7 mouse cellular contexts compared by ENCODE assay signal in genomic region chr19:4175368-4175947, GRCm38 (mm10). TPM values are rescaled to one million over a fixed set of nuclear protein-coding genes. Genes with fewer than 3 reads are reported as not detected.
DNase-seq lines count a peak whose midpoint lies in the region; ATAC-seq and TF ChIP-seq lines count a peak whose summit lies in the region.

TSS of gene Carns1 (minus strand) at chr19:4175479.

- no peaks in the 10 kb centered on the region for H3K36me3 ChIP-seq in heart, postnatal 0 days (replicated peaks; ENCODE audit: control insufficient read depth, insufficient read depth, low read length)
- H3K36me3 ChIP-seq in liver, embryonic 15.5 days (replicated peaks) = no peaks in the 10 kb centered on the region

- peak; percentile 51 for DNase-seq in ovary, postnatal 36 days (ENCODE audit: low spot score)
- DNase-seq in ovary, postnatal 10 days (ENCODE audit: low spot score) = no peak
- peak; percentile 70 for DNase-seq in heart, postnatal 0 days (ENCODE audit: low spot score)
- peak; percentile 80 for DNase-seq in skeletal muscle tissue, adult 2 months (ENCODE audit: low read depth, low spot score)
- DNase-seq in urinary bladder, adult 18-20 months (ENCODE audit: low spot score in 2 of 2) = no peak

- no peaks in the 10 kb centered on the region for H3K9me3 ChIP-seq in heart, postnatal 0 days (replicated peaks; ENCODE audit: control insufficient read depth, low read length)
- no peaks in the 10 kb centered on the region for H3K9me3 ChIP-seq in liver, embryonic 15.5 days (replicated peaks)

- no peaks in the 10 kb centered on the region for H3K27me3 ChIP-seq in heart, postnatal 0 days (ENCODE audit: control insufficient read depth, insufficient read depth, low read length)
- H3K27me3 ChIP-seq in liver, embryonic 15.5 days = peaks cover 18% of the 10 kb centered on the region

- H3K4me2 ChIP-seq in heart, postnatal 0 days (ENCODE audit: low read depth, low read length) = peak within 1 kb of the TSS; percentile 57
- H3K4me2 ChIP-seq in liver, embryonic 15.5 days = peak within 1 kb of the TSS; percentile 27; the same call in 1 of the 2 replicates

- no peak for TF ChIP-seq CTCF in embryonic fibroblast, embryonic 13.5 days (IDR thresholded peaks at IDR 0.05; ENCODE audit: borderline replicate concordance, insufficient read depth, low read length)
- no peak for TF ChIP-seq CTCF in heart, postnatal 0 days (IDR thresholded peaks at IDR 0.05; ENCODE audit: low read depth)

- peaks cover 6% of the 10 kb centered on the region; the same call in 1 of the 2 replicates for H3K4me1 ChIP-seq in embryonic fibroblast, embryonic 13.5 days (ENCODE audit: control insufficient read depth, insufficient read depth, low read length)
- H3K4me1 ChIP-seq in heart, postnatal 0 days (ENCODE audit: control insufficient read depth, insufficient read depth) = peaks cover 40% of the 10 kb centered on the region
- peaks cover 30% of the 10 kb centered on the region for H3K4me1 ChIP-seq in liver, embryonic 15.5 days (replicated peaks)

- H3K27ac ChIP-seq in embryonic fibroblast, embryonic 13.5 days (ENCODE audit: insufficient read depth, low read length) = no peak within 1 kb of the TSS
- peak within 1 kb of the TSS; percentile 86 for H3K27ac ChIP-seq in heart, postnatal 0 days (ENCODE audit: low read depth)
- H3K27ac ChIP-seq in liver, embryonic 15.5 days (replicated peaks) = no peak within 1 kb of the TSS

- no peak for TF ChIP-seq EP300 in heart, postnatal 0 days (IDR thresholded peaks at IDR 0.05; ENCODE audit: low read depth)

- no peak within 1 kb of the TSS for H3K4me3 ChIP-seq in embryonic fibroblast, embryonic 13.5 days (ENCODE audit: insufficient read depth, low read length)
- peak within 1 kb of the TSS; percentile 33 for H3K4me3 ChIP-seq in heart, postnatal 0 days (ENCODE audit: low read depth, low read length)
- H3K4me3 ChIP-seq in liver, embryonic 15.5 days (replicated peaks) = no peak within 1 kb of the TSS

- TF ChIP-seq POLR2A in embryonic fibroblast, embryonic 13.5 days (IDR thresholded peaks at IDR 0.05; ENCODE audit: low read depth, low read length) = peak; percentile 66

- 6% methylated on average over 11 of the region's 11 CpGs for WGBS in heart, postnatal 0 days
- WGBS in liver, embryonic 15.5 days (ENCODE audit: insufficient replicate concordance) = 19% methylated on average over 11 of the region's 11 CpGs

- ATAC-seq in heart, postnatal 0 days (ENCODE audit: insufficient read depth, low read depth) = peak; percentile 67
- no peak for ATAC-seq in liver, embryonic 15.5 days (ENCODE audit: insufficient read depth)

- H3K9ac ChIP-seq in heart, postnatal 0 days (replicated peaks; ENCODE audit: low read depth, low read length) = peak within 1 kb of the TSS; percentile 51
- no peak within 1 kb of the TSS for H3K9ac ChIP-seq in liver, embryonic 15.5 days

RNA-seq across cellular contexts. Expression of gene Carns1, which starts in this region (rescaled TPM):
- 3.3 and 4.4 TPM in 2 replicates for polyA plus RNA-seq in embryonic fibroblast, embryonic 13.5 days (2011; ENCODE audit: insufficient read length, low read depth, missing spikeins)
- total RNA-seq in heart, postnatal 0 days (2014; rRNA removed; ENCODE audit: low replicate concordance) = 40.3 and 119 TPM in 2 replicates
- 20.6 and 23.8 TPM in 2 replicates for polyA plus RNA-seq in heart, postnatal 0 days (2015; fragmentation: Nextera tagmentation; extraction: Ambion mirVana)
- polyA plus RNA-seq in liver, embryonic 15.5 days (2015; fragmentation: Nextera tagmentation; extraction: Ambion mirVana) = 0.64 and 0.76 TPM in 2 replicates

Comparison
In these comparisons a context has a peak if more than half of its experiments do, and no peak if none do; other contexts are left out.
1. DNase-seq: peak in ovary, postnatal 36 days (single experiment), heart, postnatal 0 days (single experiment) and skeletal muscle tissue, adult 2 months (single experiment); none in ovary, postnatal 10 days (single experiment) and urinary bladder, adult 18-20 months (0 of 2).